Mouse (Mus musculus) CH12.LX (cell line): ENCODE measurements at regions not wholly inside any gene's neighbourhood (a gene's known extent, or its start where the extent isn't known, plus 50 kb on each side); places are given as distances from the start of the nearest gene placed in this dataset.
A peak's percentile ranks its signal among the peaks of the same experiment; 100 is the strongest.

ENCODE experiments used
- DNase-seq: peaks from one replicate; pipeline ENCODE4 v3.0.0-alpha.2; 2013; ENCODE audit errors: extremely low read depth
- H3K27ac ChIP-seq: 2 replicates; pipeline ENCODE4 v1.5.1; 2012; ENCODE audit warnings: low read depth, mild to moderate bottlenecking, control low read depth, moderate library complexity; ENCODE audit not compliant: insufficient read depth
- H3K27me3 ChIP-seq: replicated peaks from 2 replicates; pipeline ENCODE3; 2012; ENCODE audit warnings: inconsistent platforms
- H3K36me3 ChIP-seq, 2 experiments: replicated peaks in 1 of 2; 2 replicates each; pipeline versions ENCODE3 to v1.6.1; 2012; ENCODE audit warnings: inconsistent platforms in 1 of 2, low read length in 1 of 2, mild to moderate bottlenecking in 1 of 2, mixed read lengths in 1 of 2, moderate library complexity in 1 of 2; ENCODE audit not compliant: control insufficient read depth in 1 of 2, insufficient read depth in 1 of 2
- H3K4me1 ChIP-seq, 2 experiments: 2 replicates each; pipeline ENCODE4 v1.6.1; 2012; ENCODE audit warnings: inconsistent platforms in 1 of 2, moderate library complexity in 1 of 2; ENCODE audit not compliant: insufficient read depth in 2 of 2, control insufficient read depth in 1 of 2
- H3K4me2 ChIP-seq: 2 replicates; pipeline ENCODE4 v1.6.1; 2012; ENCODE audit warnings: low read depth, mild to moderate bottlenecking, control low read depth; ENCODE audit not compliant: poor library complexity, insufficient read depth, severe bottlenecking
- H3K4me3 ChIP-seq, 3 experiments: fragments of 150-350 bp in 1 of 3; sonication (generic) in 1 of 3; replicated peaks in 1 of 3; 2 replicates each; pipeline versions ENCODE3 to v1.5.1; 2011 to 2012; ENCODE audit warnings: low read depth in 2 of 3, low read length in 2 of 3, mild to moderate bottlenecking in 2 of 3, moderate library complexity in 2 of 3, control low read depth in 1 of 3, improper control_type of control experiment in 1 of 3, inconsistent platforms in 1 of 3, mixed read lengths in 1 of 3; ENCODE audit not compliant: poor library complexity in 1 of 3
- H3K79me2 ChIP-seq: replicated peaks from 2 replicates; pipeline ENCODE4 v1.6.1; 2012; ENCODE audit warnings: mild to moderate bottlenecking, moderate library complexity; ENCODE audit not compliant: control insufficient read depth, poor library complexity, insufficient read depth, severe bottlenecking; ENCODE audit errors: extremely low read depth
- H3K9ac ChIP-seq: 2 replicates; pipeline ENCODE4 v1.6.1; 2012; ENCODE audit warnings: low read depth, mild to moderate bottlenecking, control low read depth, moderate library complexity; ENCODE audit not compliant: insufficient read depth
- H3K9me3 ChIP-seq: replicated peaks from 2 replicates; pipeline ENCODE3; 2012; ENCODE audit warnings: low read length, inconsistent platforms, mixed read lengths
- CHD1 ChIP-seq: IDR thresholded peaks from 2 replicates; pipeline ENCODE4 v1.6.1; 2012; ENCODE audit warnings: low read depth, low read length, improper control_type of control experiment, inconsistent platforms
- EP300 ChIP-seq: IDR thresholded peaks from 2 replicates; pipeline ENCODE4 v1.6.1; 2011; ENCODE audit warnings: low read length, improper control_type of control experiment
- HCFC1 ChIP-seq: IDR thresholded peaks from 2 replicates; pipeline ENCODE4 v1.6.1; 2012; ENCODE audit warnings: low read depth, mild to moderate bottlenecking, inconsistent platforms, low read length, improper control_type of control experiment
- JUN ChIP-seq: IDR thresholded peaks from 2 replicates; pipeline ENCODE4 v1.6.1; 2011; ENCODE audit warnings: low read depth, mild to moderate bottlenecking, low read length, improper control_type of control experiment, moderate library complexity; ENCODE audit not compliant: insufficient read depth
- MAFK ChIP-seq: IDR thresholded peaks from 2 replicates; pipeline ENCODE4 v1.6.1; 2011; ENCODE audit warnings: low read length, improper control_type of control experiment; ENCODE audit not compliant: insufficient replicate concordance
- NELFE ChIP-seq: IDR thresholded peaks from 2 replicates; pipeline ENCODE4 v1.6.1; 2011; ENCODE audit warnings: low read depth, low read length, improper control_type of control experiment
- POLR2AphosphoS2 ChIP-seq: IDR thresholded peaks from 2 replicates; pipeline ENCODE4 v1.6.1; 2011; ENCODE audit warnings: low read depth, low read length, improper control_type of control experiment
- USF1 ChIP-seq: IDR thresholded peaks from 2 replicates; pipeline ENCODE4 v1.6.1; 2014; ENCODE audit warnings: low read depth, mild to moderate bottlenecking, inconsistent platforms, low read length, improper control_type of control experiment
- ZC3H11A ChIP-seq: IDR thresholded peaks from 2 replicates; pipeline ENCODE4 v1.6.1; 2012; ENCODE audit warnings: low read depth, mild to moderate bottlenecking, inconsistent platforms, low read length, improper control_type of control experiment
- ZKSCAN1 ChIP-seq: IDR thresholded peaks from 2 replicates; pipeline ENCODE4 v1.6.1; 2012; ENCODE audit warnings: low read depth, inconsistent platforms, low read length, improper control_type of control experiment, borderline replicate concordance
- dilution Hi-C: fragments of 300-500 bp; cut with MboI; formaldehyde crosslinking; loops from 2 replicates; pipeline ENCODE4 v1.14.3; 2020; ENCODE audit warnings: low sequenced_read_pairs; ENCODE audit not compliant: extremely low pct_unique_long_range_greater_than_20kb, extremely low pct_ligation_motif_present
- in situ Hi-C: fragments of 300-500 bp; cut with MboI; formaldehyde crosslinking; loops from 3 replicates; pipeline ENCODE4 v1.14.3; 2019; ENCODE audit warnings: low sequenced_read_pairs, low pct_ligation_motif_present, low pct_unique_long_range_greater_than_20kb, mixed read lengths

GRCm38 (mm10) chr2:99726501-99726900 lies 1059.4 kb upstream of the Gm10800 start:
- H3K79me2 ChIP-seq: no peaks in the 10 kb centered on the region
- in situ Hi-C loops: no loop called here
- no peaks in the 10 kb centered on the region for H3K36me3 ChIP-seq
- DNase-seq: no peak
- H3K27me3 ChIP-seq: no peaks in the 10 kb centered on the region
- no peaks in the 10 kb centered on the region for H3K4me1 ChIP-seq
- dilution Hi-C loops: no loop called here
- H3K4me3 ChIP-seq: no peak overlapping the region
- H3K27ac ChIP-seq: no peak overlapping the region
- no peak for TF ChIP-seq CHD1
- no peak overlapping the region for H3K4me2 ChIP-seq
- H3K9me3 ChIP-seq: peaks cover 15% of the 10 kb centered on the region
- no peak overlapping the region for H3K9ac ChIP-seq

DNA sequence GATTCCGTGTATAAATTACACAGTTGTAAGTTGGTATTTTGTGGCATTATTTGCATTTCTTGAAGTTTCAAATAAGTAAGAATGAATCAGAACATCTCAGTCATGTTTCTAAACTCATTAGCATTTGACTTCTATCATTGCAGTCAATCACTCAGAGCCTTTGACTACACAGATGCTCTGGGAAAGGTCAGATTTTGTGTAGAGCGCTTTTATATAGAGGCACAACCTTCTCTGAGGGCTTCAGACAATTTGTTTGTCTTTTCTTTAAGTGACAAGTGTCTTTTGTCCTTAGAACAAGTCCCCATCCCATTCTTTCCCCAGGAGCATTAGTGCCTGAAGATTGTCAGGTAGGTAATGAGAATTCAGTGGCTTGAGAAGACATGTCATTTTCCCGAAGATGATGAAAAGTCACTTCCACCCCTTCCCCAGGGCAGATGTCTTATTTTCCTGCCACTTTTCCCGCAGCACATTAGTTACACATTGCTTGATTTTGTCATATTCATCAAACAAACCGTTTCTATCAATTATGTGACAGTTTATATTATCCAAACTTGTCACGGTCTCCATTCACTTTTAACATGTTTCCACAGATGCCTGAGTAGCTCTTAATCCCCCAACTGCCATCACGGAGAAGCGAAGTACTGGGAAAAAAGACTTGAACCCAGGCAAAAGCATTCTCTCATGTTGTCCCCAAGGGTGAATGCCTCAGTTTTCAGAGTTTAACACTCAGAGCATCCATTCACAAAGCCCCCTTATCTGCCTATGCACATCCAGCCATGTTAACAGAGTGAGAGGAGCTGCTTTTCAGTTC lies 1035.3 kb upstream of the Gm10800 start:
- in situ Hi-C loops: no loop called here

DNA sequence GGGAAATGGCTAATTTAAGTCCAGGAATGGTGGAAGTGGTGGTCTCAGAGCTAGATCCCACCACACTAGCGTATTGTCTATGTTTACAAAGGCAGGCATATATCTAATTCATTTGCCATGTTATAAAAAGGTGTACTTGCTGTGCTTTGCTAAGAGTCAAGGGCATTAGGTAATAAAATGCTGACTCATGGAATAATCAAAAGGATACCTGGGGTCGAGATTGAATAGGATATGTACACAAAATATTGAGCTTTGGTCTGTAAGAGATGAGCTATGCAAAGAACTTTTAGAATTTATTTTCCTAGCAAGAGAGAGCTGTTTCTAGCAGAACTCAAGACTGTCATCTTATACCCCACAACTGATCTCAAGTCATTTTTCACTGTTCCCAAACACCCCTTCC lies 1025.6 kb upstream of the Gm10800 start:
- dilution Hi-C loops: no loop called here
- in situ Hi-C loops: no loop called here

More for the DNA sequence above, 1035.3 kb upstream of the Gm10800 start:
- dilution Hi-C loops: no loop called here
- DNase-seq: no peak
- no peak overlapping the region for H3K27ac ChIP-seq
- no peaks in the 10 kb centered on the region for H3K36me3 ChIP-seq
- no peaks in the 10 kb centered on the region for H3K79me2 ChIP-seq
- TF ChIP-seq ZC3H11A: no peak
- no peak for TF ChIP-seq ZKSCAN1
- no peak for TF ChIP-seq NELFE
- TF ChIP-seq, all 38 proteins: peak for 0
- no peak overlapping the region for H3K4me2 ChIP-seq
- H3K9me3 ChIP-seq: peaks cover 14% of the 10 kb centered on the region
- no peaks in the 10 kb centered on the region for H3K27me3 ChIP-seq
- H3K4me3 ChIP-seq: no peak overlapping the region
- no peak overlapping the region for H3K9ac ChIP-seq
- H3K4me1 ChIP-seq: no peaks in the 10 kb centered on the region

More for the DNA sequence above, 1025.6 kb upstream of the Gm10800 start:
- DNase-seq: no peak
- H3K36me3 ChIP-seq: no peaks in the 10 kb centered on the region
- peaks cover 9% of the 10 kb centered on the region for H3K9me3 ChIP-seq
- no peak for TF ChIP-seq NELFE
- no peak for TF ChIP-seq EP300
- no peak for TF ChIP-seq ZKSCAN1
- TF ChIP-seq USF1: no peak
- peak; percentile 53; the same call in 1 of the 2 replicates for TF ChIP-seq MAFK
- TF ChIP-seq JUN: no peak
- TF ChIP-seq HCFC1: no peak
- TF ChIP-seq POLR2AphosphoS2: no peak
- no peaks in the 10 kb centered on the region for H3K4me1 ChIP-seq
- no peak overlapping the region for H3K4me3 ChIP-seq
- no peak overlapping the region for H3K9ac ChIP-seq
- no peak overlapping the region for H3K27ac ChIP-seq
- H3K79me2 ChIP-seq: no peaks in the 10 kb centered on the region
- H3K4me2 ChIP-seq: no peak overlapping the region
- no peaks in the 10 kb centered on the region for H3K27me3 ChIP-seq
